Mouse (Mus musculus) ES-Bruce4 (cell line): ENCODE results near the gene Rimklb. TPM values are rescaled to one million over a fixed set of nuclear protein-coding genes. Genes with fewer than 3 reads are reported as not detected.
A peak's percentile ranks its signal among the peaks of the same experiment; 100 is the strongest.

Experiments
- H3K27ac ChIP-seq: 2 replicates; pipeline ENCODE4 v1.5.1; 2012; ENCODE audit warnings: low read length, inconsistent platforms; ENCODE audit not compliant: insufficient read depth
- H3K27me3 ChIP-seq: 2 replicates; pipeline ENCODE4 v1.6.1; 2012; ENCODE audit warnings: mild to moderate bottlenecking, low read length, inconsistent platforms; ENCODE audit not compliant: control insufficient read depth, poor library complexity, insufficient read depth, severe bottlenecking
- H3K36me3 ChIP-seq: 2 replicates; pipeline ENCODE4 v1.6.1; 2012; ENCODE audit warnings: inconsistent platforms, mild to moderate bottlenecking, low read length, moderate library complexity; ENCODE audit not compliant: control insufficient read depth, poor library complexity, insufficient read depth, severe bottlenecking
- H3K4me1 ChIP-seq: one replicate; pipeline ENCODE4 v1.8.1; 2011; ENCODE audit warnings: low read length; ENCODE audit not compliant: control insufficient read depth, insufficient read depth
- H3K4me3 ChIP-seq: 2 replicates; pipeline ENCODE4 v1.5.1; 2011; ENCODE audit warnings: low read depth, mild to moderate bottlenecking, low read length
- H3K9ac ChIP-seq: 2 replicates; pipeline ENCODE4 v1.6.1; 2012; ENCODE audit warnings: low read depth, mild to moderate bottlenecking, inconsistent platforms; ENCODE audit not compliant: poor library complexity, severe bottlenecking
- H3K9me3 ChIP-seq: replicated peaks from 2 replicates; pipeline ENCODE4 v1.6.1; 2012; ENCODE audit warnings: mild to moderate bottlenecking, low read length, inconsistent platforms; ENCODE audit not compliant: control insufficient read depth, poor library complexity, insufficient read depth, severe bottlenecking
- CTCF ChIP-seq: IDR thresholded peaks from one replicate; pipeline ENCODE4 v1.8.1; 2011; ENCODE audit warnings: low read depth, low read length
- EP300 ChIP-seq: IDR thresholded peaks from 2 replicates; pipeline ENCODE4 v1.6.1; 2011; ENCODE audit warnings: low read depth, low read length; ENCODE audit not compliant: insufficient read depth
- POLR2A ChIP-seq: IDR thresholded peaks from one replicate; pipeline ENCODE4 v1.8.1; 2011; ENCODE audit warnings: low read length; ENCODE audit not compliant: insufficient read depth
- polyA plus RNA-seq: library from polyadenylated mRNA; stranded (reverse); fragments of >200 nt; gene quantifications from 2 replicates; pipeline ENCODE4 v1.2.4, GENCODE M21; 2011; ENCODE audit warnings: low read depth; ENCODE audit not compliant: missing spikeins, insufficient read depth, insufficient read length

The Rimklb gene
- polyA plus RNA-seq, 1 experiment: 87.4 TPM

- Histone ChIP-seq H3K4me3 (no peak overlapping the region), H3K27ac (peak overlapping the region; percentile 1; the same call in 1 of the 2 replicates), H3K9ac (peak overlapping the region; percentile 61; the same call in 1 of the 2 replicates), H3K9me3 (no peaks in the 10 kb centered on the region), H3K27me3 (peaks cover 3% of the 10 kb centered on the region; the same call in 1 of the 2 replicates), H3K36me3 (no peaks in the 10 kb centered on the region), H3K4me1 (peaks cover 9% of the 10 kb centered on the region)
- TF ChIP-seq CTCF: no peak
- TF ChIP-seq EP300: no peak
- TF ChIP-seq POLR2A: no peak
Measured at GRCm38 (mm10) chr6:122492479-122492878, 6.1 kb downstream of the Rimklb start.

- Histone ChIP-seq H3K27ac (peak overlapping the region; percentile 87), H3K4me1 (peaks cover 9% of the 10 kb centered on the region), H3K4me3 (peak overlapping the region; percentile 48), H3K27me3 (peaks cover 3% of the 10 kb centered on the region; the same call in 1 of the 2 replicates), H3K36me3 (no peaks in the 10 kb centered on the region), H3K9ac (peak overlapping the region; percentile 61), H3K9me3 (no peaks in the 10 kb centered on the region)
- TF ChIP-seq CTCF (no peak), POLR2A (peak; percentile 74), EP300 (peak; percentile 92)
Measured at GRCm38 (mm10) chr6:122491557-122491956, 7.0 kb downstream of the Rimklb start.

- no peak for TF ChIP-seq CTCF
- no peak for TF ChIP-seq POLR2A
- no peak for TF ChIP-seq EP300
- H3K9ac ChIP-seq: peak overlapping the region; percentile 44
- no peaks in the 10 kb centered on the region for H3K36me3 ChIP-seq
- H3K9me3 ChIP-seq: no peaks in the 10 kb centered on the region
- H3K4me3 ChIP-seq: peak overlapping the region; percentile 28
- peaks cover 3% of the 10 kb centered on the region; the same call in 1 of the 2 replicates for H3K27me3 ChIP-seq
- H3K4me1 ChIP-seq: peaks cover 9% of the 10 kb centered on the region
- H3K27ac ChIP-seq: peak overlapping the region; percentile 87
Measured at GRCm38 (mm10) chr6:122490929-122491512, 7.5 kb downstream of the Rimklb start.

GRCm38 (mm10) chr6:122486297-122487117, 12.1 kb downstream of the Rimklb start:
- Histone ChIP-seq H3K4me3 (peak overlapping the region; percentile 92), H3K4me1 (no peaks in the 10 kb centered on the region), H3K9ac (peak overlapping the region; percentile 83), H3K27me3 (peaks cover 4% of the 10 kb centered on the region), H3K36me3 (no peaks in the 10 kb centered on the region), H3K9me3 (no peaks in the 10 kb centered on the region), H3K27ac (peak overlapping the region; percentile 59)
- TF ChIP-seq EP300: peak; percentile 4; the same call in 1 of the 2 replicates
- TF ChIP-seq CTCF: no peak

GRCm38 (mm10) chr6:122485401-122486296, 12.9 kb downstream of the Rimklb start:
- no peak overlapping the region for H3K27ac ChIP-seq
- peaks cover 4% of the 10 kb centered on the region for H3K27me3 ChIP-seq
- TF ChIP-seq CTCF: no peak
- TF ChIP-seq EP300: no peak
- no peak for TF ChIP-seq POLR2A
- H3K9me3 ChIP-seq: no peaks in the 10 kb centered on the region
- peak overlapping the region; percentile 83 for H3K9ac ChIP-seq
- H3K4me3 ChIP-seq: peak overlapping the region; percentile 85
- H3K36me3 ChIP-seq: no peaks in the 10 kb centered on the region; the same call in 1 of the 2 replicates
- H3K4me1 ChIP-seq: no peaks in the 10 kb centered on the region
